Mouse (Mus musculus) embryonic stem cell, embryonic (primary cell): ENCODE results near the gene Spry2.

Experiments
- CTCF ChIA-PET, 4 experiments: fragments of 300-600 bp in 2 of 4; fragments of 350-600 bp in 2 of 4; sonication (Branson Sonifier 250); formaldehyde crosslinking; loops; one replicate each; lab custom pipeline; 2022; ENCODE audit warnings: inconsistent platforms in 2 of 4; lab: Charles Lee
- POLR2A ChIA-PET, 4 experiments: fragments of 300-600 bp in 2 of 4; fragments of 350-600 bp in 2 of 4; sonication (Branson Sonifier 250); formaldehyde crosslinking; loops; one replicate each; lab custom pipeline; 2022; ENCODE audit warnings: antibody characterized with exemption in 4 of 4, inconsistent platforms in 1 of 4; lab: Charles Lee

The Spry2 gene

DNA sequence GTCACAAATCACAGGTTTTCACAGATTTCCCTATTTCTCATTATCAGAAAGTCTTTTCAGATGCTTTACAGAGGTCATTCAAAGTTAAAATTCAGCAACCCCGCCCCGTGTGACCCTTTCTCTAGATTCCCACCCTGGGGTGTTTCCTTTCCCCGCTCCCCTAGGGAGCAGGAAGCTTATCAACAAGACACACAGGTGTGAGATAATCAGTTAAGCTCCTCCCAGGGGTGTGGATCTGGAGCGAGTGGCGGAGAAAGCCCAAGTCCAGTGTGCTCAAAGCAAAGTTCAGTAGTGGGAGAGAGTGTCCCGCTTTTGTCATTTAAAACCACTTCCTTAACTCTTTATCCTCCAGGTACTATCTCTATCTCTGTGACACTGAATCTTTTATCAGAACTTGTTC, 35.7 kb downstream of the Spry2 start:
- POLR2A ChIA-PET = interaction anchor here (0.6 to 8.3 kb wide), 23 partner anchors 9 to 113 kb away, joined by 3 to 200 read pairs (median 5); partner anchors contain the start of gene Spry2 (in 3 of the 4)
- CTCF ChIA-PET = interaction anchor here in 2 of 4 experiments (1.0 to 1.2 kb wide), 2 partner anchors 36 to 38 kb away, joined by 4 to 5 read pairs; no protein-coding TSS in a partner anchor

DNA sequence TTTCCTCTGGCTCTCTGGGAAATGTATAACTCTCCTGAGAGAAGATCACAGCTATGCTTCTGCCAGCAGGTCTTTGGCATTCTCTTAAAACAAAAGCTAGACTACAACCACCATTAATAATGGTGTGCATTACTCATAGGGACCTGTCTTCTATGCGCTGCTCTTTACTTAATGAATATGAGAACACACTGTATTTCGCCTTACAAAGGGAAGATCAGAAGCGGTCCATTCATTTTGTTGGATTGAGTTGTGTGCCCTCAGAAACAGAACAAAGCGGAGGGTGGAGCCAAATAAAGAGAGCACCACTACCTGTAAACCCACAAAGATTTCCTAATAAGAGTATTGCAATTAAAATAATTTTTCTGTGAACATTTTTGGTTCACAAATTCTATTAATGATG, 36.3 kb downstream of the Spry2 start:
- POLR2A ChIA-PET = interaction anchor here (0.7 to 8.3 kb wide), 23 partner anchors 9 to 113 kb away, joined by 3 to 200 read pairs (median 6); partner anchors contain the start of gene Spry2 (in 3 of the 4)
- CTCF ChIA-PET = interaction anchor here in 1 of 4 experiments (1.2 kb wide), 1 partner anchor 39 kb away, joined by 4 read pairs; no protein-coding TSS in a partner anchor

DNA sequence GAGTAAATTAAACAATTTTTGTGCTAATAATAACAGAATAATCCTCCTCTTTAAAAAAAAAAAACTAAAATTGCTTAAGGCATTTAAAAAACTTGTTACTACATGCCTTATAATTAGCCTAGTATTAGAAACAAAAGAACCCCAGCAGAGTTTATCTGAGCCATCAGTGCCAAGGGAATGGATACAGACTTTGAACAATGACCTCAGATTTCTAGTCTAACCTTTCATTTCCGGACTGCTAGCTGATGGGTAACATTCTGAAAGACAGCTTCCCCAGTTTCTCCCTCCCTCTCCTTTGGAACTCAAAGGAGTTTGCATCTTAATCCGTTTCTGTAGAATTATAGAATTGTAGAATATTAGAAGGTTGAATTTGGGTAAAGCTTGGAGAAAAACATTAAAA, 36.7 kb downstream of the Spry2 start:
- ChIA-PET POLR2A (interaction anchor here (0.7 to 8.3 kb wide), 18 partner anchors 9 to 61 kb away, joined by 3 to 200 read pairs (median 4); partner anchors contain the start of gene Spry2 (in 3 of the 4)), CTCF (no interaction called here)

DNA sequence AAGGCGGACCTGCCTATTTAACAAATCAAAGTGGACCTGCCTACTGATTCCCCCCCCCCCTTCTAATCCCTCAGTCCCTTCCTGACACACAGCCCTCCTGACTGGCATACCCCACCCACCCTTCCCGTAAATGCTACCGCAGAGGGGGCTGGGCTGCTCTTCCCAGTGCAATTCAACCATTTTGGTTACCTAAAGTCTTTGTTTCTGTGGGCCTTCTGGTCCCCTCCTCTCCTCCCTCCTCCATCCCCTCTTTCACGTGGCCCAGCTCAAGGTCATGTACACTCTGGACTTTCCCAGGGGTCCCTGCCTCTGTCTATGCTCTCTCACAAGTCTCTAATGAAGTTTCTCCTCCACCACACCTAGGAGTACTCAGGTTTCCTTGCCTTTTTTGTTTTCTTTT, 37.3 kb downstream of the Spry2 start:
- ChIA-PET POLR2A (interaction anchor here (0.6 to 8.3 kb wide), 29 partner anchors 9 to 1000 kb away, joined by 3 to 200 read pairs (median 4); partner anchors contain the start of genes Spry2 (in 3 of the 4) and Ndfip2 (in 1 of the 4)), CTCF (interaction anchor here in 1 of 4 experiments (0.8 kb wide), 2 partner anchors 37 to 39 kb away, joined by 4 read pairs; partner anchors contain the start of gene Spry2)

DNA sequence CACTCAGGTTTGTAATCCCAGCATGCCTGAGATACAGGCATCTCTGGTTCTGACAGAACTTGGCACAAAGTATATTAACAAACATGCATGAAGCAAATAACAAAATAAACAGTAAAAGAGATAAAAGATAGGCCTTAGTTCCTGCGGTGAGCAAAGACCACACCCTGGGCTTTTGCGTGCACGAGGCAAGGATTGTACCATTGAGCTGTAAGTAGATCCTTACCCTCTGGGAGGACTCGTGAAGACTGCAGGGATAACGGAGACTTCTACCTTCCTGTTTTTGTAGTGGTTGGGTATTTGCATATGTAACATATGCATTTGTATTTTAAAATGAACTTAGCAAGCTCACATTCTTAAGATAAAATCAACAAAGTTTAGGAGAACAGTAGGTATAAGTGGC, 37.7 kb downstream of the Spry2 start:
- CTCF ChIA-PET = interaction anchor here in 1 of 4 experiments (0.8 kb wide), 2 partner anchors 38 to 40 kb away, joined by 4 read pairs; partner anchors contain the start of gene Spry2

DNA sequence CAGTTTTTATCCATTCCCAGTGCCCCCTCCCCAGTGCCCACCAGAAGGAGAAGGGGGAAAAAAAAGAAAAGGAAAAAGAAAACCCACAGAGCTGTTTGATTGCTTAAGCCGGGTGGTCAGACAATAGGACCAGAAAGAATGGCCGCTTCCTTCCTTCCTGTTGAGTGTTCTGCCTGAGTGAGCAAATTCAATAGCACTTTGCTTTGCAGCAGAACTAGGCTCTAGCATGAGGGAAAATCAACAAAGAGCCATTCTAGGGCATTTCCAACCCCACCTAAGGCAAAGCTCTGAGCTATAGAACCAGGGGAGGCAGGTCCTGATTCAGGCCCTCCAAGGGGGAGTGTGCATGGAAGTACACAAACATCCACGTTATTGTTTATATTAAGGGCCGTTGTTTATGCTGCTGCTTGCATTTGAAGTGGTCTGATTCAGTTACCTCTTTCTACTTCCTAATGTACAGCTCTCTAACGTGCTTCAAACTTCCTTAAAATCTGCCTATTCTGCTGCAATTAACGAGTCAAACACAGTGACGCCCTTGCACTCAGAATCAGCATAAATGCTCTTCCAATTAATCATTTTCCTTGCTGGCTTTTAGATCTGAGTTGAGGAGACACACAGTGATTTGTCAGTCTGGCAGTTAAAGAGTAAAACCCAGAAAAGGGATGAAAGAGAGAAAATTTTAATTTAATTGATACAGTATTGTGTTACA, 45.1 kb downstream of the Spry2 start:
- POLR2A ChIA-PET = interaction anchor here (0.6 to 2.1 kb wide), 14 partner anchors 8 to 525 kb away, joined by 3 to 8 read pairs (median 3); partner anchors contain the start of gene Spry2 (in 2 of the 4)
- CTCF ChIA-PET = interaction anchor here in 3 of 4 experiments (0.6 to 1.0 kb wide), 4 partner anchors 19 to 735 kb away, joined by 3 to 7 read pairs (median 5); no protein-coding TSS in a partner anchor

More for the DNA sequence above, 37.7 kb downstream of the Spry2 start:
- POLR2A ChIA-PET = interaction anchor here (0.6 to 8.3 kb wide), 28 partner anchors 8 to 999 kb away, joined by 3 to 200 read pairs (median 4); partner anchors contain the start of genes Spry2 (in 3 of the 4) and Ndfip2 (in 1 of the 4)
